Mouse (Mus musculus) midbrain, embryonic 15.5 days (tissue): ENCODE measurements at regions not wholly inside any gene's neighbourhood (a gene's known extent, or its start where the extent isn't known, plus 50 kb on each side); places are given as distances from the start of the nearest gene placed in this dataset.

Experiments
- ATAC-seq: fragments of 200-750 bp; cut with Nextera tagmentation; replicated peaks from 2 replicates; pipeline ENCODE4 v1.8.0; 2017; ENCODE audit warnings: moderate TSS enrichment
- H3K27ac ChIP-seq: fragments of 300-500 bp; sonication (generic); 2 replicates; pipeline ENCODE4 v1.5.1; 2015; ENCODE audit warnings: mild to moderate bottlenecking, inconsistent platforms
- H3K27me3 ChIP-seq: fragments of 300-500 bp; sonication (generic); replicated peaks from 2 replicates; pipeline ENCODE4 v1.6.1; 2015; ENCODE audit warnings: inconsistent platforms
- H3K36me3 ChIP-seq: fragments of 300-500 bp; sonication (generic); replicated peaks from 2 replicates; pipeline ENCODE4 v1.6.1; 2015; ENCODE audit warnings: inconsistent platforms
- H3K4me1 ChIP-seq: fragments of 300-500 bp; sonication (generic); 2 replicates; pipeline ENCODE4 v1.6.1; 2015; ENCODE audit warnings: inconsistent platforms
- H3K4me2 ChIP-seq: fragments of 300-500 bp; sonication (generic); 2 replicates; pipeline ENCODE4 v1.6.1; 2015; ENCODE audit warnings: inconsistent platforms, mild to moderate bottlenecking, moderate library complexity
- H3K4me3 ChIP-seq: fragments of 300-500 bp; sonication (generic); 2 replicates; pipeline ENCODE4 v1.5.1; 2015; ENCODE audit warnings: mild to moderate bottlenecking, inconsistent platforms
- H3K9ac ChIP-seq: fragments of 300-500 bp; sonication (generic); 2 replicates; pipeline ENCODE4 v1.6.1; 2015; ENCODE audit warnings: mild to moderate bottlenecking, inconsistent platforms
- H3K9me3 ChIP-seq: fragments of 300-500 bp; sonication (generic); 2 replicates; pipeline ENCODE4 v1.6.1; 2016; ENCODE audit warnings: inconsistent platforms
- WGBS: fragments of 180-500 bp; shearing (Covaris S2); methylation state at CpG from one replicate; pipeline ENCODE4 v1.1.7; 2015; ENCODE audit warnings: mixed read lengths; 5-methylcytosine and 5-hydroxymethylcytosine counted together

DNA sequence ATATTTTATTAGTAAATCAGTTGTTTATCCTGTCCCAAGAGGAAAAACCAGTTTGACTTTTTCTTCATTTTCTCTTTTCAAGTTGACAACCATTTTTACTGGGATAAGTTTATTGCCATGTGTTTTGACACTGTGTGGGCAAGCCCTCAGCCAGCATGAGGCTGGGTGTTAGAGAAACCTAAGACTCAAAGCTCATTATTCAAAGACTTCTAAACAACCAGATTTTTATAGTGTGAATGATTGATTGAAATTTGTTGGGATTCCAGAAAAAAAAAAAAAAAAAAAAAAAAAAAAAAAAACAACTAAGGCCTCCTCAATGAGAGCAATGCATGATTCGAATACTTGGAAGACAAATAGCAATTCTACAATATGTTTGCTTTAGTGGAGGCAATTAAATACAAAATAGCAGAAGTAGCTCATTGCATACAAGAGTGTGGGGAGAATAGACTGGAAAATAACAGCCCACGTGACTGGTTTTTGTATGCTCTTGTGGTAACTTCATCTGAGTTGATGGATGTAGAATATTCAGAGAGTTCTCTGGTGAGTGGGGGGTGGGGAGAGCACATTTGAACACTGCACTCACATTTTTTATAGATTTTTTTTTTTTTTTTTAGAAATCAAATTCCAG lies 70.9 kb upstream of the Btg1 start:
- Histone ChIP-seq H3K9me3 (no peaks in the 10 kb centered on the region), H3K4me2 (no peak overlapping the region), H3K27ac (no peak overlapping the region), H3K9ac (no peak overlapping the region), H3K27me3 (no peaks in the 10 kb centered on the region), H3K4me1 (no peaks in the 10 kb centered on the region), H3K36me3 (no peaks in the 10 kb centered on the region), H3K4me3 (no peak overlapping the region)
- ATAC-seq = no peak
- WGBS = 76% methylated on average over 2 of the region's 2 CpGs

- ATAC-seq = no peak
- Histone ChIP-seq H3K4me2 (no peak overlapping the region), H3K27me3 (no peaks in the 10 kb centered on the region), H3K9ac (no peak overlapping the region), H3K4me3 (no peak overlapping the region), H3K36me3 (no peaks in the 10 kb centered on the region), H3K9me3 (no peaks in the 10 kb centered on the region), H3K4me1 (no peaks in the 10 kb centered on the region), H3K27ac (no peak overlapping the region)
- 83% methylated on average over 2 of the region's 2 CpGs for WGBS
Observed at GRCm38 (mm10) chr10:96549651-96550050, 67.2 kb upstream of the Btg1 start.

GRCm38 (mm10) chr10:96550266-96550665 lies 66.5 kb upstream of the Btg1 start:
- no peak for ATAC-seq
- H3K9ac ChIP-seq = no peak overlapping the region
- H3K4me1 ChIP-seq = no peaks in the 10 kb centered on the region
- H3K4me3 ChIP-seq = no peak overlapping the region
- H3K4me2 ChIP-seq = no peak overlapping the region
- no peaks in the 10 kb centered on the region for H3K36me3 ChIP-seq
- no peak overlapping the region for H3K27ac ChIP-seq
- WGBS = 82% methylated on average over 4 of the region's 4 CpGs
- no peaks in the 10 kb centered on the region for H3K27me3 ChIP-seq
- H3K9me3 ChIP-seq = no peaks in the 10 kb centered on the region

DNA sequence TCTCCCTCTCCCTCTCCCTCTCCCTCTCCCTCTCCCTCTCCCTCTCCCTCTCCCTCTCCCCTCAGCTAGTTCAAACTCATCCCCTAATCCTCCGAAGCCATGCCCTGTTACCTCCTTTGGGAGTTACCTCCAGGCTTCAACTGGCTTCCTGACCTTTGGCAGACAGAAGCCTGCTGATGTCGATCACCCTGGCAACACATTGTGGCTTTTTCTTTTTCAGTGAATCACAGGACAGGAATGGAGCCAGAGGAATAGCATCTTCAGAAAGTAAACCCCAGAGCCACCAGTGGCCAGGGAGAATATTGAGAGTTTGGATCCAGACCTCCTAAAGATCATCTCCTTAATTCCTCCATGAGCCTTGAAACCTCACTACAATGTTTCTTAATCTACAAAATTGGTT lies 59.5 kb upstream of the Btg1 start:
- Histone ChIP-seq H3K9me3 (no peaks in the 10 kb centered on the region), H3K4me2 (no peak overlapping the region), H3K27me3 (no peaks in the 10 kb centered on the region), H3K27ac (no peak overlapping the region), H3K36me3 (no peaks in the 10 kb centered on the region), H3K4me1 (no peaks in the 10 kb centered on the region), H3K9ac (no peak overlapping the region), H3K4me3 (no peak overlapping the region)
- ATAC-seq = no peak
- WGBS = 18% methylated on average over 2 of the region's 2 CpGs

GRCm38 (mm10) chr10:96565343-96565742 lies 51.5 kb upstream of the Btg1 start:
- Histone ChIP-seq H3K9ac (no peak overlapping the region), H3K4me1 (no peaks in the 10 kb centered on the region), H3K4me3 (no peak overlapping the region), H3K4me2 (no peak overlapping the region), H3K36me3 (no peaks in the 10 kb centered on the region), H3K27me3 (no peaks in the 10 kb centered on the region), H3K9me3 (no peaks in the 10 kb centered on the region), H3K27ac (no peak overlapping the region)
- no peak for ATAC-seq
